Mouse (Mus musculus) erythroblast, embryonic 14.5 days (primary cell): ENCODE results near the gene Slc12a6.

Source experiments
- GATA1 ChIP-seq: IDR thresholded peaks from 2 replicates; pipeline ENCODE4 v1.6.1; 2012; ENCODE audit warnings: low read length, inconsistent platforms, mixed read lengths
- TAL1 ChIP-seq: IDR thresholded peaks from 3 replicates; pipeline ENCODE4 v1.6.1; 2012; ENCODE audit warnings: low read length, inconsistent platforms, mixed read lengths

- no peak for TF ChIP-seq TAL1
- no peak for TF ChIP-seq GATA1
Measured at GRCm38 (mm10) chr2:112309161-112309600, 43.6 kb downstream of the Slc12a6 start.
